Mouse (Mus musculus): Measurements from ENCODE around the gene Fam83b. TPM values are rescaled to one million over a fixed set of nuclear protein-coding genes. Genes with fewer than 3 reads are reported as not detected.

The Fam83b gene
- polyA plus RNA-seq (2017; shearing (Covaris generic)): not detected

DNA sequence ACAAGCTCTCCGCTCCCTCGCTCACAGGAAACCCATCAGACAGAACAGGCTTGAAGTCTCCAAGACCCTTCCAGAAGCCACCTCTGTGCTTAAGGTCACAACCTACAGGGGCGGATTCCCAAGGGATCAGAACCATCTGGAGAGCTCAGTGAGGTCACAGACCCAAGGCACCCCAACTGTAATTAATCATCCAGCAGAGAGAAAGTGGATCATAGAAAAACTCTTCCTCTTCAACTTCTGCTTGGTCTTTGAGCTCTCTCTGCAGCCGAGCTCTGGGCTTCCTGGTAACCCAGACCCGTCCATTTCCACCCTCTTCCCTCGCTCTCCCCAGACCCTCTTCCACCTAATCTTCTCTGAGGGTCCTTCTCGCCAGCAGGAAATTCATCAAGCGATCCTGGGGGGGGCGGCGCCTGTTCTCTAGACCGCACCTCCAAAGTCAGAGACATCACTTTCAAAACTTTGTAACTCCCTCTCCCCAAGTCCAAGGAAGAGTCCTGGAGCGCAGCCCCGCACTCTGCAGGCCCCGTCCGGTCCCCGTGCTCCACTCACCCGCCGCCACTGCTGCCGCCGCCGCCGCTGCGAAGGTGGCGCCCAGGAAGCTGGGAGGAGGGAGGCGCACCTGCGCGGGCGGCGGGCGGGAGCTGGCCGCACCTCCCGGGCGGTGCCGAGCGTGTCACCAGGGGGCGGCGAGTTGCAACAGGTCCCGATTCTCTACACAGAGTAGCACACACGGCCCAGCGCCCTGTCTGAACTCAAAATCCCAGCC is at the start of gene Fam83b:
Fam83b (minus strand) TSS at position 602 of the 766 bp plus-strand sequence.
- ATAC-seq: no peak

DNA sequence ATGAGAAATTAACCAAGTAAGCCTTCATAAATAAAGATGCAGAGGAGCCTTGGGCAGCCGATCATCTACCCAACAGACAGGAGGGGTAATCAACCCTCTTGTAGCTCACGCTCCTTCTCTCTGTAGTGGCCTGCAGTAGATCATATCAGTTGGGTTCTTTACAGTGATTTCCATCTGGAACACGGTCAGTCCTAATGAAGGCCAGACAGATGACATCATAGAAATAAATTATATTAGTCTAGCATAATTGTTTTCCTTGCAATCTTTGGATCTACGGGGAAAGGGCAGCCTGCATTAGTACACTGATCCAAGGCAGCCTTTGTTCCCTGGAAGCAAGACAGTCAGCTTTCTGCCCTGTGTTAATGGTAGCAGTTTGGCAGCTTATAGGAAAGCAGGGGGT is 47.2 kb upstream of the Fam83b start:
- no peak for ATAC-seq

DNA sequence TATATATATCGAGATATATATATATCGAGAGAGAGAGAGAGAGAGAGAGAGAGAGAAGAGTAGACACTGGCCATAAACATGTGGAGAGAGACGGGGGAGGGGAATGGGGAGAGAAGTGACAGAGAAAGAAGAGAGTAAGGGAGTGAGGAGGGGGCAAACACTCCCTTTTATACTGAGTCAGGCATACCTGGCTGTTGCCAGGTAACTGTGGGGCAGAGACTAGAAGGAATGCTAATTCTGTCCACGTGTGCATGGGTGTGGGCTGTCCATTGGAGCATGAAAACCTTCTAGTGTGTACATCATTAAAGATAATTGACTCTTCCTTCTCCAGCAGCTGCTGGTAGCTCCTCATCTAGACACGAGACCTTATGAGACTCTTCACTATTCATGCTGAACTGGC is 36.8 kb upstream of the Fam83b start:
- no peak for ATAC-seq

DNA sequence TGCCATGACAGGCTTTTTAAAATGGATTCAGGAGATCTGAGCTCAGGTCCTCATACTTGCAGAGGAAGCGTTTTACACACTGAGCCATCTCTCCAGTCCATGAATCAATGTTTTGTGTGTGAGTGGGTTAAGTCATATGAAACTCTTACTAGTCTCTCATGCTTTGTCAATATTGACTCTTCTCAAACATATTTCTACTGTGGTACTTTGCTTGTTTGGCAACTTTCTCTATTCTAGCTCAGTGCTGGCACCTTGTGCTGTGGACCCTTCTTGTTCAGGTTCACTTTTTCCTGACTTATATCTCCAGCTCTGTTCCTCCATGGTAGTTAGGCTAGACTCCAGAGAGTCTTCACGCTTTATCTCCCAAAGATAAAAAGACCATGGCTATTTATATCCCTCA is 36.0 kb upstream of the Fam83b start:
- no peak for ATAC-seq

DNA sequence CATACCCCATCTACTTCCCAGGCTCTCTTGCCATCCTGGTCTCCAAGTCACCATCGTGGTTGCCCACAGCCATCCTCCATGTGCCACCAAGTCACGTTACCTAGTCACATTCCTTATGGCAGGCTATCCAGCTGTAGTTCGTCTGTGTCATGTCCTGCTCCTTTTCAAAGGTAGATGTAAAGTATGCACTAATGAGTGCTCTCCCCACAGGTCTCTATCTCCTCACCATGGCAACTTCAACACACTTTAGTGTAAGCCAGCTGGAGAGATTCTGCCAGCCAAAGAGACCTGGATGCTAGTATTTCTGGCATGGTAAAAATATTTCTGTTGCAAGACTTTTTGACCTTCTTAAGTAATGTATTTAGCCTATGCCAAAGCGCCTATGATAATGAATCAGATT is 30.5 kb upstream of the Fam83b start:
- no peak for ATAC-seq

DNA sequence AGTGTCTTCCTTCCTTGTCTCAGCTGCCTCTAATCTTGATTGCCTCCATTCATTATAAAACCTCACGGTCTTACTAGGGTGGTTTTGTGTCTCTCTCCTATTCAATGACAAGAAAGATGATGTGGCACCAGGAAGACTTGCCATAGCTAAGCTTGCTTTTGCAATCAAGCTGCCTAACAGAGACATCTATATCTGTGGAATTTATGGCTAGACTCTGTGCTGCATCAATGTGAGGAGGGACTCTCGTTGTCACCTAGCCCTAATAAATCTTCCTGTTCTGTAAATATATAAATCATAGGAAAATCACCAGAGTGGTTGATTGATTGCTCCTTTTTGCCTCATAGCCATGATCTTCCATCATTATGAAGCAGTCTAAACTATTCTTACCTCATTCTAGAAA is 26.9 kb upstream of the Fam83b start:
- ATAC-seq: no peak

DNA sequence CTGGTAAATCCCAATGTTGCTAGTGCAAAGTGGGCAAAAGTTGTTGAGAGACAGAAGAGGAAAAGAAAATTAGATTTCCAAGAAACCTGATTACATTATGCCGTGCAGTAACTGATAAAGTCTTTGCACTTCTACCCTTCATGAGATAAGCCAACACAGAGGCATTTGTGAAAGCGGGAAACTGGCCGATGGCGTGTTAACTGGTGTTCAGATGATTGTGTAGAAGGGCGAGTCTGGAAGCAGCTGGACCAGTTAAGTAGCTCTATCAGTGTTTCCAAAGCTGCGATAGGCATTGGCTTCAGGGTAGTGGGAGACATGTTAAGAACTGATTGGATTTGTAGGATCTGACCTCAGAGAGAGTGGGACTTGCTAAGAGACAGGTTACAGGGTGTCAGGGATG is 17.0 kb upstream of the Fam83b start:
- ATAC-seq: no peak

DNA sequence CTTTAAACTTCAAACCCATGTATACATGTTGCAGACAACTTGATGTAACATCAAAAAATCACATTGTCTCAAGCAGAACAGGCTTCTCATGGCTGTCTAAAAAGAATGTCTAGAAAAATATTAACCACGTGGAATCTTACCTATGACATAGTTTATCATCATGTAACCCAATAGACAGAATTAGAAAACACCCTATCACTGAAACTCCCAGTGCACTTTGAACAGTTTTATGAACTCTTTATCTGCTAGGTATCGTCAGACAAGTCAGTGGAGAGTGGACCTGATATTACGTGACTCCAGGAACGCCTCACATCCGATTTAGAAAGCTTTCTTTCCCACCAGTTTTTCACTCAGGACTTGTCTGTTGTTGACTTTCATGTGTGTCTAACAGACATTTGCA is 15.1 kb upstream of the Fam83b start:
- no peak for ATAC-seq

DNA sequence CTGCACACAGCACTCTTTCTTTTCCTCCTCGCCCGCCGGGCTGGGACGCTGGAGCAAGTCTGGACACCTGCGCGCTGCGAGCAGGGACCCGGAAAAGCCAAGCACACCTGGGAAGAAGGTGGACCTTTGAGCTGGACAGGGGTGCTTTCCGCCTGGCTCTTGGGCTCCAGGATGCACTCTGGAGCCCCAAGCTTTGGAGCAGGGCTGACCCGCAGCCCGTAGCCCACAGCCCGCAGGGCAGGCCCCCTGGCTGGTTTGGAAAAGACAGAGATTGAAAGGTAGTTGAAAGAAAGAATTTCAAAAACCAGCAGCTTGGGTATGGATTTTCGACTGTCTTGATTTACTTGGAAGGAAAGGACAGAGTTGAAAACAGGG is 352 bp upstream of the Fam83b start:
- ATAC-seq: no peak

DNA sequence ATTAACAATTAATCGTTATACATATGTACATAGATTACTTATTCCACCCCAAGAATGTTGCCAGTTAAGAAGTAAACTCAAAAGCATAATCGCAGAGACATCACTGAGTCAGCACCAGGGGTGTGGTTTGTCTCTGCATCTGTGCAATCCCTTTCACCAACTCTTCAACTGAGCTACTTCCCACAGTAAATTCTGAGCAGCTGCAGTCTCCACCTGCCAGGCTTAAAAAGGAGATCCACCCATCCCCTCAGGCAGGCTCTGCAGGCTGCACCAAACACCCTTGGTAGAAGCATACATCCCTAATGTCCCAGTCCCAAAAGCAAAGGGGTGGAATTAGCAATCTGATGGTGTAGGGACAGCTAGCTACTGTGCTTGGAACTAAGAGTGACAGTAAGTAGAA is 1.3 kb downstream of the Fam83b start:
- ATAC-seq: no peak

DNA sequence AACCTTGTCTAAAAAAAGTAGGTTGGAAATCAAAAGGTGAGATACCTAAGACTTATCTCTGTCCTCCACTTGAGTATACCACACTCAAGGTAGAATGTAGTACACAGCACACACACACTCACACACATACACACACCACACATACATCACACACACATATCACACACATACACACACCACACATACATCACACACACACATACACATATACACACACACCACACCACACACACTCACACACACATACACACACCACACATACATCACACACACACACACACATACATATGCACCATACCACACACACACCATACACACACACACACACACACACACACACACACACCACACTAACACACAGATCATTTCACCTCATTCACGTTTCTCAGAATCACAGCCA is 2.8 kb downstream of the Fam83b start:
- ATAC-seq: no peak

DNA sequence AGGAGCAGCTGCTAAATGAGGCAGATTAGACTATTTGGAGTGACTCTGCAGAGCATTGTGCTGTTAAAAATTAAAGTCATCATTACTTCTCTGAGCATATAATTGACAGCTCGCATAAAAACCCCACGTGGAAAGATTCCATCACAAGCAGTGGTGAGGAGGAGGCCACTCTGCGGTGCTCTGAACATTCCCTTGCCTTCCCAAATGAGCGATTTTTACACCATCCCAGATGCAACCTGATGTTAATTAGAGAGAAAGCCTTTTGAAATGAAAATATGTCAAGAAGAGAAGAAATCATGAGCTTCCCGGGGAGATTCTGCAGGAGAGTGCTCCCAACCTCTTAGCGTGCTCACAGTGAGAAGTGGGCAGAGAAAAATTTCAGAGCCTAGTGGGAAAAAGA is 4.1 kb downstream of the Fam83b start:
- no peak for ATAC-seq

DNA sequence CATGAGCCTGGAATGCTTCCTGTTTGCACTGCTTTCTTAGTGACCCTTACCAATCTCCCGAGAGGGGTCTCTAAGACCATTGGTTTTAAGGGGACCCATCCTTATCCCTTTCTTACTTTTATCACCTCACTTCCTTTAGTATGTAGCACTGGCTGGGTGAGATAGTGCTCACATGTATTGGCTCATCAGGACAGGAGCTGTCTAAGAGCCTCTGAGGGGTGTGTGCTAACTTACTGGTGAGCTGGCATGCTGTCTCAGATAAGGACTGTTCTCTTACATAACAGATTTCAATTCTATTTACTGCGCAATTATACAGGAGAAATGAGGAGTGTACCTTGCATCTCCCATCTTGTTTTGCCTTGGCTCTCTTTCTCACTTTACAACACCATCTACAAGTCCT is 7.7 kb downstream of the Fam83b start:
- no peak for ATAC-seq

DNA sequence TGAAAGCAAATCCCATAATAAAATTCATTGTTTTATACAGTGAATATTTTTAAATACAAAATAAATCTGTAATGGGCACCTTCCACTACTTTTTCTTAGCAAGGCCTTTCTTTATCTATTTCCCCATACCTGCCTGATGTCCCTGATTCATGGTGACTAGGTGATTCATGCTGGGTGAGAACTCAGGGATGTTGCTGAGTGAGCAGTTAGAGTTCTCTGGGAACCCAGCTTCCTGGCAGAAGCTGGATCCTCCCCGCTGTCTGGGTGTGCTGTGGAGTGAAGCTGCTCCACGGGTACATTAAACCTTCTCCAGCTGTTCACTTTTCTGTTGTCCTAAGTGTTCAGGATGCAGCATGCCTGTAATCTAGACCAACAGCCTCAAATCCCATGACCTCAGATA is 13.2 kb downstream of the Fam83b start:
- no peak for ATAC-seq

DNA sequence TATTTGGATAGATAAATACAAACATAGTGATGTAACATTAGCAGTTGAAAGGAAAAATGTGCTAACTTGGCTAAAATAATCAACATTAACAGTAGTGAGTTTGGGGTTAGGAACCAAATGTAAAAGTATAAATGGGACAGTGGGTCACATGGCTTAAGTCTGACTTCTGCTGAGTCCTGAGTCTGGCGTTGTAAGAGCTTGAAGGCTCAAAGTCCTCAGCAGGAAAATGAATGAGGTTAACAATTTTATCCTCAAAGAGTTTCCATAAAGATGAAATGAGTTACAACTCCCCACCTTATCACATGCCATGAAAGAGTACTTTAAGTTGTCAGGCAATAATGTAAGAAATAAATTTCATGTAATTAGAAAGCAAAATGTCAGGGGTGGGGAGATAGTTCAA is 13.8 kb downstream of the Fam83b start:
- no peak for ATAC-seq

DNA sequence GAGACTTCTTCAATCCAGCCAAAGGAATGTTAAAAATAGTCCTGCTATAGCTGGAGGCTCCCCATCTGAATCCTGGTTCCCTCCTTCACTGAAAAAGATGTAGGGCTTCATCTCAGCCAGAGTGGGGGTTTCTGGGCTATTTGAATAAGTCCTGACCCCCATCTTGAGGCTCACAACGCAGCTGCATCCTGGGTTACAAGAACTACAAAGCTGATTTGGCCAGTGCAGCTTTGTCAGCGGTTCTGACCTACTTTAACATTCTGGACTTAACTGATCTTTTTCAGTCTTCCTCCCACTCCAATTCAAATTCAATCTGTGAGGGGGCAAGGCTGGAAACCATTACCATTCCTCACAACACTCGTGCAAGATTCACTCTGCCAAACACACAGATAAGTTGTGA is 20.2 kb downstream of the Fam83b start:
- no peak for ATAC-seq

DNA sequence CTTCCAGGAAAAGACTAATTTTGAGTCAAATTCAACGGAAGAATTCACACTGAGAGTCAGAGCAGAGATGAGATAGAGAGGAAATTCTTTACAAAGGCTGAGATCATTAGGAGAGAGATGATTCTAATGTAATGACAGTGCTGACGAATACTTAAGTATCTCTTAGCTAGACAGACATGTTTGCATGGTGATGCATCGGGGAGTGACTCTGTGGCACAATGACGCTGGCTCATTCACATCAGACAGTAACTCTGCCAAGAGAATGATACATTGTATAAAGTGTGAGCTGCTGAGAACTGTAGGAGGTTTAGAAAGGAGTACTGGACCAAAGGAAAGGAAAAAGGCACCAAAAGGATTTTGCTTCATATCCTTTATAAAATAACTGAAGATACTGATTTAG is 26.2 kb downstream of the Fam83b start:
- ATAC-seq: no peak

DNA sequence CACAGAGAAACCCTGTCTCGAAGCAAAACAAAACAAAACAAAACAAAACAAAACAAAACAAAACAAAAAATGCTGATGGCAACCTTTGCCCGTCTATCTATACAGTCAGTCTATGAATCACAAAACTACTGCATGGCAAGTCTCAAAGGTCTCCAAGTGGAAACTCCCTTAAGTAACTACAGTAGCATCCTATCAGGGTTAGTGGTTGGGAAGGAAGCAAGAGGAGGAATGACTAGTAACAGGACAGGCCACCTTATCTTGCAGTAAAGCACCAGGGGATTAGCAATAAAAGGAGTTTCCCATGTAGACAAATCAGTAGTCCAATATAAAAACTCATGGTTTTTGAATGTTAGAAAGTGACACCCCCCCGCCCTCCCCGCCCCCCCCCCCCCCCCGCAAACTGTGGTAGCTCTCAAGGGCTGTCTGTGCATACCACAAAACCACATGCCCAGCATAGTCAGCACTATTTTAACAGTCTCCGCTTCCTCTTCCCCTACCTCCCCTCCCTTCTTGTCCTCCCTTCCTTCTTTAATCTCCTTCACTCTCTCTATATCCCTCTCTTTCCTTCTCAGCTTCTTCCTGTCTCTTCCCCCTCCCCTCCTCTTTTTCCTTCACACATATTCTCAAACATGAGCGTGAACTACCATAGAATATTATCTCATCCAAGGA is 26.8 kb downstream of the Fam83b start:
- no peak for ATAC-seq

DNA sequence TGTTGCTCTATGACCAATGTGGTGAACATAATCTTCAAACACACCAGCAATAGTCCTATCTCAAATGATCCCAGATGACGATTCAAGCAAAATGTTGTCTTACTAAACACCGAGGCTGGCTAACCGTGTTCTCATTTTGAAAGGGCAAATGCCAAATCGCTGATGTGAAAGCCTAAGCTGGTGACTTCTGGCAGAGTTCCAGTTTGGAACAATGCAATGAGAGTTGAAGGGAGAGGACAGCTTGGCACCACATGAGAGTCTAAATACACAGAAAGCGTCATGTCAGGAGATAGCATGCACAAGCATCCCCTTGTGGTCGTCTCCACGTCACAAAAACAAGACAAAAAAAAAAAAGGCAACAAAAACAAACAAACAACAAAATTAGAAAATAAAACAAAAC is 27.6 kb downstream of the Fam83b start:
- ATAC-seq: no peak

DNA sequence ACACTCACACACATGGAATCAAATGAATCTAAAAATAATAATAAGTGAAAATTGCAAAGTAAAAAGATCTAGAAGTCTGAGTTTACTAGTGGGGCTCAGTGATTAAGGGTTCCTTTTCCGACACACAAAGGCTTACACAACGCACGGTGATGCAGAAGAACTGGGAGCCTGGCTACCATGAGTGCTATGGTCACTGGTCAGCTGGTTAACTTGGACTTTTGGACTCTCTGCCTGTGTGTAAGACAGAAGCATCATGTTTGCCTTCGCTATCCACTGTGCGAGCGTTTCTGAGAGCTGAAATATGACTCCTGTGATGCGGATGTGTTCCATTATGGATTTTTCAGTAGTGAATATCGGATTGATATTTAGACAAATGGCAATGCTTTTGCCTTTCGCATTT is 30.9 kb downstream of the Fam83b start:
- no peak for ATAC-seq

DNA sequence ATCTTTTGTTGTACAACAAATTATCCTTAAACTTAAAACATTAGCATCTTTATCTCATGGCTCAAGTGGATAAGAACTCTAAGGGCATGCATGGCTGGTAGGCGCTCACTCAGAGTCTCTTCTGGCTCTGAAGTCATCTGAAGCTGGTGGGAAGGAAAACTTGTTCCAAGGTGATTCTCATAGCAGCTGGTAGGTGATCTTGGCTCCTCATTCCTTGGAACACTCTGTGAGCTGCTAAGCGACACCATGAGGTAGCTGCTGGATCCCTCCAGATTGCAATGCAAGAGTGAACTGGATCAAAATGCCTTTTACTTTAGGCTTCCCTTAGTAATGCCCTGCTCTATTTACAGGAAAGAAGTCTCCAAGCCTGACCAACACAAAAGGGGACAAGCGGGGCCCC is 34.5 kb downstream of the Fam83b start:
- no peak for ATAC-seq

DNA sequence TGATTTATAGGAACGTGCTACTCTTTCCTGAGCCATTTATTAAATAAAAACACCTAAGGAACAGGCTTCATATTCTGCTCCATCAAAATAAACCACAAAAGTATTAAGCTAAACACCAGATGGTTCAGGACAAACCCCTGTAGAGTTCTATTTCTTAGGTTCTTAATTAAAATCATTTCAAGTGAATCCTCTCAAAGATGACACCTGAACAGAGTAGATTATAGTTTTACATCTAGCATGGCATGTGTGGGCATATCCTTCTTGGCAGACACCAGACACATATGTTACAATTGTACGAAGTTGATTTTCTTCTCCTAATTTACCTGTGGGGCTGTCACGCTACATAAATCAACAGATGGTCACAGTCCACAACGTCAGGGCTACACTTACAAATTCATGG is 35.5 kb downstream of the Fam83b start:
- no peak for ATAC-seq

DNA sequence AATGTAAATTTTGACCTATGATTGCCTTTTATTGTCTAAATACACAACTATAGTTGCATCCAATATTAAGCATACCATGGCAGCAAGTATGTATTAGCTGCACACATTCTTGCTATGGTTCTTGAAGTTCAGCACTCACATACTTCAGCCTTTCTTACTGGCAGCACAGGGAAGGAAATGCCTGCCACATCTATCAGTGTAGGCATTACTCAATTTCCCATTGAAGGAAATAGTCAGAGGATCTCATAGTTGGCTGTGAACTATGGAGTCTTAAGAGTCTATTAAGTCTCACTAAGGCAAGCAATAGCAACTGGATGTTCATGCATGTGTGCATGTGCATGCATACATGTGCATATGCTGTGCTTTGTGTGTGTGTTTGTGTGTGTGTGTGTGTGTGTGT is 41.3 kb downstream of the Fam83b start:
- ATAC-seq: no peak

DNA sequence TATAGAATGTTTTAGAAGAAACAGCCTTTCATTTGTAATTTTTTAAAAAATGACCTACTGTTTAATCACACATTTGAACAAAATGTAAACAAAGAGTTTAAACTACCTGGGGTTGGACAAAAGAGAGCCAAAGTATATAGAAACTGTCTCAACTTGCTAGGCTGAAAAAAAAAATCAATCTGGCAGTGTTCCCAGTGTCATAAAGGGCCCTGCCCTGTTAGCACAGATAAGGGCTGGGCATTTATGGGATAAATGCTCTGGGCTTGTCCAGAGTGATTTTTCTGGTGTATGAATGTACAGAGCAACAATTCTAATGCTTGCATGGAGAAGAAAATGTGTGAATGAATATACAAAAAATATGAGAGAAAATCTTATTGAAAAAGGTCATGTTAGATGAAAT is 43.8 kb downstream of the Fam83b start:
- ATAC-seq: no peak

DNA sequence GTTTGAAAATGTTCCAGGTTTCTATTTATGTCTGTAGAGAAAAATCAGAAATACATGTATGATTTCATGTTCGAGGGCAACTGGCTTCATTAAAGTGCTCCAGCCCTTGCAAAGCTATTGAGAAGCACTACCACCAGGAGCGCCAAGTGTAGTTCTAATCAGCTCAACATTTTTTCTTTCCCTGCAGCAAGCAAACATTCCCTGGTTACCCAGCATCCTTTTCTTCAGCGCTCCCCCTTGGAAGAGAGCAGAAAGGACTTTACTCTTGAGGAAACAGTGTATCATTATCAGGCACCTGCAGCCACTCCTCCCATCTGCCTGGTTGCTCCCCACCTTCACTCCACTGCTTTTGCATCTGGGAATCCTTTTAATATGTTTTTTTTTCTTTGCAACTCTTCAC is 45.3 kb downstream of the Fam83b start:
- no peak for ATAC-seq
